Mouse (Mus musculus): ENCODE data around the gene Serpina1b.
"Not testable (repeated sequence)": the region's sequence is repeated elsewhere in the genome, so short reads cannot be mapped to it uniquely, and the experiment has no call there.

DNA sequence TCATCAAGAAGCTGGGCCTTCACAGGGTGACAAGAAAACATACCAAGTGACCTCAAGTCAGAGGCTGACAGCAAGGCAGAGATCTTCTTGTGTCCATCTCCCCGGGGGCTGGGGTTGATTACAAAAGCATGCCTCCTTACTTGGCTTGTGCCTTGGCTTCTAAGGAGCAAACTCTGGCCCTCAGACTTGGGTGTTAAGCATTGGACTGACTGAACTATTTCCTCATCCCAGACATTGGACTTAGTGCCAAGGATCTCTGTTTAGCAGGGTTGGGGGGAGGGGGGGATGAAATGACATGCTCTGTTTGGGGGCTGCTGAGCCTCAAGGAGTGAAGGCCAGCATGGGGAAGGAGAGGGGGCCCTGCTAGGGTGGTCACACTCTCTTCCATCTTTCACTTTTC is 59.6 kb downstream of the Serpina1b start:
- TF ChIP-seq CTCF, EP300 (IDR thresholded peaks at IDR 0.05; ENCODE audit: low read depth): not testable (repeated sequence)
